Mouse (Mus musculus) cerebellum, postnatal 10 days (tissue): ENCODE results near the gene Pafah1b1.

Experiments used
- DNase-seq, 2 experiments: peaks; one replicate each; pipeline ENCODE4 v3.0.0; 2021; ENCODE audit warnings: mixed read lengths in 2 of 2

The Pafah1b1 gene

DNA sequence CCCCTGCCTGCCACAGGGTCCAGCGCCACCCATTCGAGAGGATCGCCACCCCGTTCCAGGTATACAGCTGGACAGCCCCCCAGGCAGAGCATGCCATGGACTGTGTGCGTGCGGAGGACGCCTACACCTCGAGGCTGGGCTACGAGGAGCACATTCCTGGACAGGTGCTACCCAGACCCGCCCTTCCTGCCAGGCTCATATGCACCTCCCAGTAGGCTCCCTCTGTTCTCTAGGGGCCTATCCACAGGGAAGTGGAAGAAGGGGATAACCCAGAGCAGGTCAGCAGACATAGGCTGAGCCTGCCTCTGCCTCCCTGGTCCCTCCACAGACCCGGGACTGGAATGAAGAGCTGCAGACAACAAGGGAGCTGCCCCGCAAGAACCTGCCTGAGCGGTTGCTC, 64.1 kb downstream of the Pafah1b1 start:
- no peak for DNase-seq

DNA sequence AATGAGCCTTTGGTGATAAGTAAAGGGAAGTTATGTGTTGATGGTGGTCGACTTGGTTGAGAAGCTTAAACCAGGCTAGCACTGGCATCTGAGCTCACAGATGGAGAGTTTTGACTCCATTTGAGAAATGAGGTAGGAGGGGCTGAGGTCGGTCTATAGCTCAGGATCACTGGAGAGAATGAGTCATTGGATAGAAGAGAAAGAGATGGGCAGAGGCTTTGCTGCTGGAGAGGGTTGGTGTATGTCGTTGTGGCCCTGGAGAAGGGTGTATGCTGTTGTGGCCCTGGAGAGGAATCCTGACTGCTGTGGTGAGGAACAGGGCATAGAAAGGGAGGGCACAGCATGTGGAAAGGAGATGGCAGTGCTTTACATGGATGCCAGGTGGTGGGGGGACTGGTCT, 68.5 kb downstream of the Pafah1b1 start:
- no peak for DNase-seq

DNA sequence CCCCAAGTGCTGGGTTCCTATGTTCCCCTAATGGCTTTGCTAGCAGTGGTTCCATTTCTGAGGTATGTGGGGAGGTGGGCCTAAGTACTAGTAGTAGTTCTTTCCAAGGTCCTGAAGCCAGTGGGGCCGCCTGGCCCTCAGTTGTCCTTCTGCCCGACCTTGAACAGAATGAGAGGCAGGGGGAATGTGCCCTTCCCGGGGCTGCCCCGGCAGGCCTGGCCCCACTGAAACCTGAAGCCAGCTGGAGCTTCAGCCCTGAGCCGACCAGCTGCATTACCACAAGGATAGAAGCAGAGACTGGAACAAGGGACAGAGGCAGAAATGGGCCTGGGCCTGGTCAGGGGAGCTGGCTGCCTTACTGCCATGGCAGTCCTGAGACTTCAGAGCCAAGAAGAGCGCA, 71.1 kb downstream of the Pafah1b1 start:
- DNase-seq: no peak

DNA sequence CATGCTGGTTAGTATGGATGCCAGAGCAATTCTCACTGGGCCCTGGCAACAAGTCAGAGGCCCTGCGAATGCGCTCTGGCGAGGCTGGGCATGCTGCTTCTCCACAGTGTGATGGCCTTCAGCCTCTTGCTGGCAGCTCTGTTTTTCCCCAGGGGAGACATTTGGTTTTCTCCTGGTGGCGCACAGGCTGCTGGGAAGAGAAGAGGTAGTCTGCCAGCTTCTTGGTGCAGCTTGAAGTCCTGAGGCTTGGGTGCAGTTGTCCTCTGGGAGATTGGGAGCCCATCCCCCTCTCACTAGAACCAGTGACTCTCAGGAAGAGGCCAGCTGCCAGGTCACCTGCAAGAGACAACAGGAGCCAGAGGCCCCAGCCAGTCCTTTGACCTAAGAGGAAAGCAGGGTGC, 71.7 kb downstream of the Pafah1b1 start:
- peak; percentile 30 to 47 for DNase-seq

DNA sequence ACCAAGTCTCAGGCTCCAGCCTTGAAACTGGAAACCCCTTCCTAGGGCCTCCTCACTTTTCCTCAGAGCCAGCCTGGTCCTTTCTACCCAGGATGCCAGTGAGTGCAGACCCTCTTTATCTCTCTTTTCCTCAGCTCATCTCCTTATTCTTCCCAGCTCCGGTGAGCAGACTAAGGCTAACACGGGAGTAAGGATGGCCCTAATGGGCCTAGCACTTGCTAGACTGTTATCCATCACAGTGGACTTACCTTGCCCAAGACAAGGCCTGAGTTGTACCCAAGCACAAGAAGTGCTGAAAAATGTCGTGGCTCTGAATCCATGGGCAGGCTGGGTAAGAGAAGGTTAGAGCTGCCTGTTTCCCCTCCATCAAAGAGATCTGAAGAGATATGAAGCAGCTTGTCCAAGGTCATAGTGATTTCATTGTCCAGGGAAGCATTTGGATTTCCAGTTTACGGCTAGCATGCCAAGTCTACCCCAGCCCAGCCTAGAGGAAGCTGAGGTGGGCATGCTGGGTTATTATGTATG, 73.8 kb downstream of the Pafah1b1 start:
- no peak for DNase-seq

DNA sequence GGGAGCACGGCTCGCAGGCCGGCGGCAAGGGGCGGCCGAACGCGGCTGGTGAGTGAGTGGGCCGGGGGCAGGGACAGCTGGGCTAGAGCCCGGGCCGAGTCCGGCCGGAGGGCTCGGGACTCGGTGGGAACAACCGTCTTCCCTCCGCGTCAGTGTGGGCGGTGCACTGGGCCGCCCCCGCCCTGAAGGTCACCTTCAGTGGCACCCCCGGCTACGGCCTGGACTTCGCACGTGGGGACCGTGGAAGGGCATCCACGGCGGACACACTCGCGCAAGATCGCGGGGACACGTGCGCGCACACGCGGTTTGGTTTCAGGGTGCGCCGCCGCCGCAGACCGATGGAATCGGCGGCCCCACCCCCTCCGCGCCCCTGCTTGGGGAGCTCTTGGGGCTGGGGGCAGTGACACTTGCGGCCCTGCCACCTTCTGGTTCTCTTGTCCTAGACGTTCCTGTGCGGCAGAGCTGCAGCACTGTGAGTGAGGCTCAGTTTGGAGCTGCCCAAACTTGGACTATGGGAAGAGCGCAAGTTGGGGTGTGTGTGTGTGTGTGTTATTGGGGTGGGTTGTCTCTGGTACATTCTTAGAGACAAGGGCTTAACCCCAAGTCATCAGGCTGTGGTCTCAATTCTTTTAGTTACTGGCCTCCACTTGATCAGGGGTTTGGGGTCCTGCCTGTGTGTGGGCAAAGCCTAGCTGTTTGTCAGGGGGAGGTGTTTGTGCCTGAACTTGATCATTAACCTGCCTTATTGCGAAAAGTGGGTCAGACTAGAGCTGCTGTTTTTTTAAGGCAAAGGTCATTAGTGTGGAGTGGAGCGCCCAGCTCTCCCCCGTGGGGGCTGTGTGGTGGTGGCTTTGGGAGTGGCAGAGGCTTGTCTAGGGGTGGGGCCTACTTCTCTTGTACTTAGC, 74.6 kb downstream of the Pafah1b1 start:
- DNase-seq: peak; percentile 59 to 71

DNA sequence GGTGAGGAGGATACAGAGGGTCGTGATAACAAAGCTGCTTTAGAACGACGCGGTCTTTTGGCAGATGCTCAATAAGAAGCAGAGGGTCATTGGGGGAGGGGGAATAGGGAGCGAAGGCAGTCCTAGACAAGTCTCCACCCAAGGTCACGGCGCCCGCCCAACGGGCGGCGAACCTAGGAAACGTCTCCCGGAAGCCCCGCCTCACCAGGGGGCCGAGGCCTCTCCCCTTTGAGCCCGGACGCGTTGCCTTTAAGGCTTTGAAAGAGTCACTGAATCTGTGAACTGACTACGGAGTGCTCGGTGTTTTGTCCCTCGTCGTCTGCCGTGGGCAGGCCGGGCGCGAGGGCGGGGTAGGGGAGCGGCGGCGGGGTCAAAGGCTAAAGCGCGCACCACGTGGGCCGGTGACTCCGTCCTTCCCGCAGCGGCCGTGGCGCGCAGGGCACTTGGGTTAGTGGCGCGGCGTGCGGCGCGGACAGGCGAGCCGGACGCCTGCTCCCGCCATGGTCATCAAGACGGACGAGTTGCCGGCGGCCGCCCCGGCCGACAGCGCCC, 75.3 kb downstream of the Pafah1b1 start, which contains the start of gene Cluh:
Cluh (plus strand) TSS at position 401 of the 552 bp plus-strand sequence.
- peak; percentile 98 for DNase-seq

DNA sequence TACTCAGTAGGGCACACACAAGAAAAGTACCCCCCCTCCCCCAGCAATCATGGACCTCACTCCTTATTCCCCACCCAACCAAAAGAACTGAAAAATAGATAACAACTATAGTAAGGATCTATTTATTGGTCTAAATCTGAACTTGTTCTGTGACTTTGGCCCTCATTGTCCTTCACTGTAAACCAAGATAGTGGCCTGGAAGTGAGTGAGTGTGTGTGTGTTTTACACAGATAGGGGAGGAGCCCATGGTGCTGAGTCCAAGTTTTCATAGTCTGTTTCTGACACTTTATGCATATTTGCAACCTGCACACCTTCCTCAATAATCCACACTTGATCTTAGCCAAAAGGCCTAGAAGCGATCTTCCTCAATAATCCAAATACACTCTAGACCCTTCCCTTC, 75.8 kb downstream of the Pafah1b1 start:
- DNase-seq: no peak

DNA sequence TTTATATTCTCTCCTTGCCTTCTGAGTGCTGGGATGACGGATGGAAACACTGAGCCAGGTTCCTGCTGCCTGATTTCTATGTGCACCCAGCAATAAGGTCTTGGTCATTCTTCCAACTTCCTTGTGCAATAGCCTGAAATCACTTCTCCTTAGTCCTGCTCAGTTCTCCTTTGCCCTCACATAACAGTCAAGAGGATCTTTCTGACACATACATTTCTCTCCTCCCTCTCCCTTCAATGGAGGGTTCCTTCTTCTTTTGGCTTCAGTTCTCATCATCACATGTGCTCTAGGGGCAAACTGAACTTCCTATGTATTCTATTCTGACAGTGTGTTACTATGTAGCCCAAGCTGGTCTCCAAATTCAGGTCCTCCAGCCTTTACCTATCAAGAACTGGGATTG, 76.5 kb downstream of the Pafah1b1 start:
- no peak for DNase-seq

DNA sequence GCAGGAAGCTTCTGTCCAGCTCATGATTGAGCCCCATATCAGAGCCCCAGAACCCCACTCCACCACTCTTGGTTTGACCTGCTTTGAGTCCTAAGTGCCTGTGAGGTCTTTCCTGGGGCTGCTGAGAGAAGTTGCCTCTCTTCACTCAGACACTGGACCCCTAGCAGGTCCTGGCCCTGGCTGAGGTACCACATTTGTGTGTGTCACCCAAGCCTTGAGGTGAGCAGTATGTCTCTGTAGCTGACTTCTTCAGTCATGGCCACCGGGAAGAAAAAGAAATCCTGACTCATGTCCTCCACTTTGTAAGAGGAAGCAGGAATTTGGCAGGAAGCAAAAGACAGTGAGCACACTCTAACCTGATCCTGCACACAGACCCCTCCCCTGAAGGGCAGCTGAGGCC, 84.8 kb downstream of the Pafah1b1 start:
- no peak for DNase-seq

DNA sequence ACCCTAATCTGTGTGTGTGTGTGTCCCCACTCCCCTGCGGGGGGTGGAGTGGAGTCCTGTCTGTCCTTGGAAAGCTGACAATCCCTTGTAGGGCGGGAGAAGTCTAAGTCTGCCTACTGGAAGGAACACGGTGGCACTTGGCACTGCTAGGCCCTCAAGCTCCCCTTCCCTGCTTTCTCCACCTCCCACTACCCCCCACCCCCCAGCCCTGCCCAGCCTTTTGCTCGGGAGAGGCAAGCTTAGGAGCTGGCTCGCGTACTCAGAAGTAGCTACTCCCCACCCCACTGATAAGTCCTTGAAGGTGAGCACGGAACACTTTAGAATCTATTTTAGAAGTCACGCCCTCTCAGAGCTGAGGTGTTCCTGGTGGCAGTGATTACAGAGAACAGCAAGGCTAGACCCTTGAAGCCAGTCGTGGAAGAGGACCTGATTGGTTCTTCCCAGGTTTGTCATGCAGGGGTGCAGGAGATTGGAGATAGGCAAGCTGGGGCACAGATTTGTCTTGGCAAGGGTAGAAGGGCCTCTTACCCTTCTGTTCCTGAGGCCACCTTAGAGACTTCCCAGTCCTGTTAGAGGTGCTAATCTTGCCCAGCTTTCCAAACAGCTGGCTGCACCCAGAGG, 85.6 kb downstream of the Pafah1b1 start:
- DNase-seq: no peak

DNA sequence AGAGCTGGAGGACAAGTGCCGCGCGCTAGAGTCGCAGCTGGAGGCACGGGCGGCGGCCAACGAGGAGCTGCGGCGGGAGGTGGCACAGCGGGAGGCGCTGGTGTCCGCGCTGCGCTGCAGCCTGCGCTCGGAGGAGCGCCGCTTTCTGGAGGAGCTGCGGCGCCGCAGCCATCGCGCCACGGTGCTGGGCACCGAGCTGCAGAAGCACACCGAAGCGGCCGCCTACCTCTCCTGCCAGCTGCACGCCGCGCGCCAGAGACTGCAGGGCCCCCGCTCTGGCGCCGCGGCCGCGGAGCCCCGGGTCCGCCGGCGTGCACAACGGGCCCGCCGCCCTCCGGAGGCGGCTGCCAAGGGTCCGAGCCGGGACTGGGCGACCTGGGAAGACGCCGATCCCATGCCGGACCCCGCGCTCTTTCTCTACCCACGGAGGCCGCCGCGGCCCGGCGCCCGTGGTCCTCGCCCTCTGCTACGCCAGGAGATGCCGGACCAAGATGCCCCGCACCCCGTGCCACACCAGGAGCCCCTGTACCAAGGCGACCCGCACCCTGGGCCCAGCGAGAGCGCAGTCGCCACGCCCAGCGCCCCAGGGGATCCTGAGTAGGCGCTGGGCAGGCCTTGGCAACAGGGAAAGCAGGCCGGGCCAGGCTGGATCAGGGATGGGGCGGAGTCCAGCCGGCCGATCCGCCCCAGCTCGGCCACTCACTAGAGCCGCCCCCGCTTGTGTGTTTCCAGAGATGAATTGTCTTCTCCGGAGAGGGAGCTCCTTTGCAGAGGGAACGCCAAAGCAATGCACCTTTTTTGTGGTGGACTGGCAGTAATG, 86.3 kb downstream of the Pafah1b1 start:
- DNase-seq: peak; percentile 85 to 86

DNA sequence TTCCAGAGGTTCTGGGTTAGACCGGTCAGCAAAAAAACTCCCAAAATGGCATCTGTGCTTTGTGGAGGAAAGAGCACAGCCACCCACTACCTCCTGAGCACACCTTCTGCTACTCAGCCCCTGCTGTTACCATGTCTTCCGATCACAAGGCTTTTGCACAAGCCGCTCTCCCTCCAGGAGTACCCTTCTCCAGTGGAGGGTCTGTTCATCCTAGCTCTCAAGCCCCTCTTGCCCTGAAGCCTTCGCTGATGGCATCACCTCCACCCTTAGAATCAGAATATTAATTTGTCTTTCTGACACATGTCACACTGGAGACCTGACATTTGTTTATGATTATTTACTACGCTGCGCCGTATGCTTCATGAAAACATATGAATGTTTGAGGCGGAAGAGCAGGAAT, 87.0 kb downstream of the Pafah1b1 start:
- peak in 1 of 2 experiments; percentile 26 for DNase-seq

DNA sequence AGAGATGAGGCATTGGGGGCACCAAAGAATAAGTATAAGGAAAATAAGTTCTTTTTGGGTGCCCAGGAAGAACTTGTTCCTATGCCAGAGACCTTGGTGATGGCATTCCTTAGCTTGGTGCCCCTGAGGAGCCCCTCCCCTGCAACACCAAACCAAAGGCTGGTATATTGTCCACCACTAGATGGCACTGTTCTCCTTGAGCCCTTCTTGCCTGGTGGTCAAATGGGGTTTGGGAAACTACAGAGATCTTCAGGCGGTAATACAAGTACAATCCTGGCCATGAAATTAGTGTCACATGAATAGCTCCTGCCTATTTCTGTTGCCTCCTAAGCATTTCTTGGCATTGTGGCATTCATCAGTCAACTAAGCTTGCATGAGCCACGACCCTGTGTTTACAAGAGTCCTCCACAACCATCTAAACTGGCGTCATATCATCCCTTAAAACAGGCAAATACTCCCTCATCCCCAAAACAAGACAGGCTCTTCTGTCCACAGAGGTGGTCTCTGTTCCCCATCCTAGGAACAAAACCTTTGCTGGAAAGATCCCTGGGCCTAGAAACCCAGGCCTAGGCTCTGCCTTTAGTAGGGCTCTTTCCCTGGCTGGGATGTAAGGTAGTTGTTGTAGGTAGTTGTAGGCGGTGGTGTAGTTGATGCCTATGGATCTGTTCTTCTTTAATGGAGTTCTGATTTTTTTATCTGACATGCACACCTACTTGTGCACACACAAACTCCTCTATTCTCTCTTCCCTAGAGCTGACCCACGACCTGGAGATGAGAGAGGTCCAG, 89.8 kb downstream of the Pafah1b1 start:
- peak; percentile 88 to 93 for DNase-seq

DNA sequence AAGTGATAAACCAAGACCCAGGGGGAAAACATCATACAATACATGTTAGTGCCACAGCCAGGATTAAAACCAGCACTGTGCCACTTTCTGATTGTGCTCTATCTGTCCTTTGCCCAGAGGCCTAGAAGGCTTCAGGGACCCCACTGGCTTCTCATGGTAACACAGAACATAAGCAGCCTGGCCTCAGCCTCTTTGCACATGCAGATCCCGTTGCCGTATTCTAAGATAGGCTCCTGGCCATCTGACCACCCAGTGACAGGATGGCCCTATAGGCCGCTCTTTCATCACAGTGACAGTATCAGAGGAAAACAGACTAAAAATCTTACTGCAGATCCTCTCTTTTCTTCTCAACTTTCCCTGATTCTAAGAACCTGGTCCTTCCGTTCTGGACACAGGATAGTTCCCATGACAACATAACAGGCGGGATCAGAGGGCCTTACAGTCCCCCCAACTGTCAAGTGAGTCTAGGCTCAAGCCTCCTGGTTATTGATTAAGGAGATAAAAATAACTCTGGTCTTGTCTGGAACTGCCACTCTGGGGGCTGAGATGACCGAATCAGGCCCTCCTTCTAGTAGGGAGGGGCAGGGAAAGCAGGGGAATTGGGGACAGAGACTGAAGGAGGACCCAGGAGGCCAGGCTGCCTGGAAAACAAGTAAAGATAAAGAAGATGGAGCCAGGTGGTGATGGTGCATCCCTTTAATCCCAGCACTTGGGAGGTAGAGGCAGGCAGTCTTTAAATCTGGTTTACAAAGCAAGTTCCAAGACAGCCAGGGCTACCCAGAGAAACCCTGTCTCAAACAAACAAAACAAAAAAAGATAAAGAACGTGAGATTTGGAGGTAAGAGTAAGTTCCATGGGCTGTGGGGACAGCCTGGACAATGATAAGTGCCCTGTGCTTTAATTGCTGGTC, 92.3 kb downstream of the Pafah1b1 start:
- no peak for DNase-seq

DNA sequence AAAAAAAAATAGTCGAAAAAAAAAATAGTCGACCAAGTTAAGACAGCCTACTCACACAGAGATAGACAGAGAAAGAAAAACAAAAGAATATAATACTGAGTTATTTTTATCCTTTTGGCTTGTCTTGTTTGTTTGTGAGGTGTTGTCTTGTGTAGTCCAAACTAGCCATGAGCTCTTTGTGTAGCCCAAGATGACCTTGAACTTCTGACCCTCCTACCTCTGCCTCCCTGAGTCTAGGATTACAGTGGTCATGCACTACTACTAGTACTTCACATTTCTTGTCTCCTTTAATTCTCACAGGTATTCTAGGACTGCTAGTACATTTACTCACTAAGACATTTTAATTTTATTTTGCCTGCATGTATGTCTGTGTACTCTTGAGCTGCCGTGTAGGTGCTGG, 97.0 kb downstream of the Pafah1b1 start:
- no peak for DNase-seq

DNA sequence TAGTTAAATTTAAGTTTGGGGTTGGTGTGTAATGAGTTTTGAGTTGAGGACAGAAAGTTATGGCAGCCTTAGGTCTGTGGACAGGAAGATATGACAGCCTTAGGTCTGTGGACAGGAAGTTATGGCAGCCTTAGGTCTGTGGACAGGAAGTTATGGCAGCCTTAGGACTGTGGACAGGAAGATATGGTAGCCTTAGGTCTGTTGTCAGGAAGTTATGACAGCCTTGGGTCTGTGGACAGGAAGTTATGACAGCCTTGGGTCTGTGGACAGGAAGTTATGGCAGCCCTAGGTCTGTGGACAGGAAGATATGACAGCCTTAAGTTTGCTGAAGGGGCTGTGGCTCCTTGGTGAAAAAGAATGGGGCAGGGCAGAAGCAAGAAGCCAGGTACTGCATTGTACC, 99.1 kb downstream of the Pafah1b1 start:
- no peak for DNase-seq
